Mouse (Mus musculus): ENCODE measurements around the gene Helt. TPM values are rescaled to one million over a fixed set of nuclear protein-coding genes. Genes with fewer than 3 reads are reported as not detected.

The Helt gene
- polyA plus RNA-seq, 1 experiment from 2014 or later, result 0.08 TPM

- ATAC-seq (ENCODE audit: low read depth), result no peak
These were observed 29.3 kb upstream of the Helt start for GRCm38 (mm10) chr8:46323672-46324191.

GRCm38 (mm10) chr8:46322833-46323232 lies 28.4 kb upstream of the Helt start:
- no peak overlapping the region for H3K4me3 ChIP-seq (replicated peaks)
- no peaks in the 10 kb centered on the region for H3K4me1 ChIP-seq (replicated peaks)
- no peaks in the 10 kb centered on the region for H3K27me3 ChIP-seq
- H3K4me2 ChIP-seq, result no peak overlapping the region
- ATAC-seq (ENCODE audit: low read depth), result no peak
- H3K36me3 ChIP-seq, result no peaks in the 10 kb centered on the region
- H3K27ac ChIP-seq, result no peak overlapping the region
- H3K9me3 ChIP-seq (replicated peaks), result no peaks in the 10 kb centered on the region
- WGBS (ENCODE audit: insufficient replicate concordance), result 60% methylated on average over 2 of the region's 2 CpGs
- H3K9ac ChIP-seq, result no peak overlapping the region
- DNase-seq, result no peak

More at GRCm38 (mm10) chr8:46323672-46324191, 29.3 kb upstream of the Helt start:
- Histone ChIP-seq H3K27ac (no peak overlapping the region), H3K27me3 (no peaks in the 10 kb centered on the region), H3K4me1 (replicated peaks) (no peaks in the 10 kb centered on the region), H3K4me3 (replicated peaks) (no peak overlapping the region), H3K9me3 (replicated peaks) (no peaks in the 10 kb centered on the region), H3K36me3 (no peaks in the 10 kb centered on the region), H3K9ac (no peak overlapping the region), H3K4me2 (no peak overlapping the region)
- 59% methylated on average over 5 of the region's 5 CpGs for WGBS (ENCODE audit: insufficient replicate concordance)
- no peak for DNase-seq

- whole genome bisulfite sequencing (ENCODE audit: insufficient replicate concordance), result 84% methylated on average over 4 of the region's 4 CpGs
- Histone ChIP-seq H3K36me3 (no peaks in the 10 kb centered on the region), H3K9ac (no peak overlapping the region), H3K9me3 (replicated peaks) (no peaks in the 10 kb centered on the region), H3K4me1 (replicated peaks) (no peaks in the 10 kb centered on the region), H3K27me3 (no peaks in the 10 kb centered on the region), H3K27ac (no peak overlapping the region), H3K4me2 (no peak overlapping the region), H3K4me3 (replicated peaks) (no peak overlapping the region)
- DNase-seq (no peak), ATAC-seq (ENCODE audit: low read depth) (no peak)
These were observed 27.9 kb upstream of the Helt start for GRCm38 (mm10) chr8:46322421-46322820.

GRCm38 (mm10) chr8:46318802-46319201 lies 24.3 kb upstream of the Helt start:
- H3K36me3 ChIP-seq, result no peaks in the 10 kb centered on the region
- WGBS (ENCODE audit: insufficient replicate concordance), result 70% methylated on average over 5 of the region's 5 CpGs
- H3K4me1 ChIP-seq (replicated peaks), result no peaks in the 10 kb centered on the region
- ATAC-seq (ENCODE audit: low read depth) (no peak), DNase-seq (no peak)
- H3K4me2 ChIP-seq, result no peak overlapping the region
- no peak overlapping the region for H3K4me3 ChIP-seq (replicated peaks)
- H3K27me3 ChIP-seq, result no peaks in the 10 kb centered on the region
- H3K27ac ChIP-seq, result no peak overlapping the region
- H3K9ac ChIP-seq, result no peak overlapping the region
- H3K9me3 ChIP-seq (replicated peaks), result no peaks in the 10 kb centered on the region

- no peak for DNase-seq
- no peak overlapping the region for H3K9ac ChIP-seq
- H3K4me3 ChIP-seq (replicated peaks), result no peak overlapping the region
- no peaks in the 10 kb centered on the region for H3K9me3 ChIP-seq (replicated peaks)
- H3K27ac ChIP-seq, result no peak overlapping the region
- no peak overlapping the region for H3K4me2 ChIP-seq
- no peaks in the 10 kb centered on the region for H3K36me3 ChIP-seq
- H3K27me3 ChIP-seq, result no peaks in the 10 kb centered on the region
- ATAC-seq (ENCODE audit: low read depth), result no peak
- WGBS (ENCODE audit: insufficient replicate concordance), result 75% methylated on average over 7 of the region's 7 CpGs
- H3K4me1 ChIP-seq (replicated peaks), result no peaks in the 10 kb centered on the region
These were observed 22.7 kb upstream of the Helt start for GRCm38 (mm10) chr8:46317161-46317560.

GRCm38 (mm10) chr8:46313798-46314197 lies 19.3 kb upstream of the Helt start:
- no peak overlapping the region for H3K4me2 ChIP-seq
- H3K9ac ChIP-seq, result no peak overlapping the region
- H3K27me3 ChIP-seq, result no peaks in the 10 kb centered on the region
- 64% methylated on average over 3 of the region's 3 CpGs for WGBS (ENCODE audit: insufficient replicate concordance)
- ATAC-seq (ENCODE audit: low read depth) (no peak), DNase-seq (no peak)
- no peak overlapping the region for H3K4me3 ChIP-seq (replicated peaks)
- H3K9me3 ChIP-seq (replicated peaks), result no peaks in the 10 kb centered on the region
- H3K36me3 ChIP-seq, result no peaks in the 10 kb centered on the region
- H3K4me1 ChIP-seq (replicated peaks), result 0 out of 2 replicates have a peak, but pooled peaks cover 4% of the 10 kb centered on the region
- no peak overlapping the region for H3K27ac ChIP-seq

- Histone ChIP-seq H3K9me3 (replicated peaks) (no peaks in the 10 kb centered on the region), H3K9ac (no peak overlapping the region), H3K36me3 (no peaks in the 10 kb centered on the region), H3K4me3 (replicated peaks) (no peak overlapping the region), H3K4me2 (no peak overlapping the region), H3K27ac (no peak overlapping the region), H3K27me3 (no peaks in the 10 kb centered on the region), H3K4me1 (replicated peaks) (peaks cover 14% of the 10 kb centered on the region)
- DNase-seq (peak; percentile 65), ATAC-seq (ENCODE audit: low read depth) (peak; percentile 78)
- WGBS (ENCODE audit: insufficient replicate concordance), result 6% methylated on average over 10 of the region's 10 CpGs
These were observed 16.7 kb upstream of the Helt start for GRCm38 (mm10) chr8:46311159-46311558.

GRCm38 (mm10) chr8:46308189-46308588 lies 13.7 kb upstream of the Helt start:
- ATAC-seq (ENCODE audit: low read depth) (no peak), DNase-seq (no peak)
- Histone ChIP-seq H3K27ac (no peak overlapping the region), H3K4me1 (replicated peaks) (peaks cover 14% of the 10 kb centered on the region), H3K9ac (no peak overlapping the region), H3K4me2 (no peak overlapping the region), H3K9me3 (replicated peaks) (no peaks in the 10 kb centered on the region), H3K4me3 (replicated peaks) (no peak overlapping the region), H3K36me3 (no peaks in the 10 kb centered on the region), H3K27me3 (no peaks in the 10 kb centered on the region)
- WGBS (ENCODE audit: insufficient replicate concordance), result 56% methylated on average over 2 of the region's 2 CpGs

- Histone ChIP-seq H3K27me3 (no peaks in the 10 kb centered on the region), H3K4me1 (replicated peaks) (peaks cover 9% of the 10 kb centered on the region), H3K36me3 (no peaks in the 10 kb centered on the region), H3K9me3 (replicated peaks) (no peaks in the 10 kb centered on the region), H3K27ac (no peak overlapping the region), H3K4me3 (replicated peaks) (no peak overlapping the region), H3K9ac (no peak overlapping the region), H3K4me2 (no peak overlapping the region)
- 3% methylated on average over 9 of the region's 9 CpGs for WGBS (ENCODE audit: insufficient replicate concordance)
- ATAC-seq (ENCODE audit: low read depth) (no peak), DNase-seq (peak; percentile 22)
These were observed 11.4 kb upstream of the Helt start for GRCm38 (mm10) chr8:46305733-46306349.

- peaks cover 5% of the 10 kb centered on the region for H3K4me1 ChIP-seq (replicated peaks)
- no peak overlapping the region for H3K4me3 ChIP-seq (replicated peaks)
- H3K27me3 ChIP-seq, result peaks cover 20% of the 10 kb centered on the region
- H3K36me3 ChIP-seq, result no peaks in the 10 kb centered on the region
- no peak overlapping the region for H3K27ac ChIP-seq
- H3K9ac ChIP-seq, result no peak overlapping the region
- no peak for ATAC-seq (ENCODE audit: low read depth)
- no peak for DNase-seq
- no peaks in the 10 kb centered on the region for H3K9me3 ChIP-seq (replicated peaks)
- 74% methylated on average over 9 of the region's 9 CpGs for WGBS (ENCODE audit: insufficient replicate concordance)
- no peak overlapping the region for H3K4me2 ChIP-seq
These were observed 7.7 kb upstream of the Helt start for GRCm38 (mm10) chr8:46302121-46302520.

- H3K9ac ChIP-seq, result no peak overlapping the region
- no peak overlapping the region for H3K4me3 ChIP-seq (replicated peaks)
- H3K36me3 ChIP-seq, result no peaks in the 10 kb centered on the region
- DNase-seq, result no peak
- H3K27ac ChIP-seq, result no peak overlapping the region
- H3K4me2 ChIP-seq, result no peak overlapping the region
- no peaks in the 10 kb centered on the region for H3K4me1 ChIP-seq (replicated peaks)
- 39% methylated on average over 7 of the region's 7 CpGs for WGBS (ENCODE audit: insufficient replicate concordance)
- no peak for ATAC-seq (ENCODE audit: low read depth)
- H3K27me3 ChIP-seq, result peaks cover 53% of the 10 kb centered on the region
- no peaks in the 10 kb centered on the region for H3K9me3 ChIP-seq (replicated peaks)
These were observed 4.4 kb upstream of the Helt start for GRCm38 (mm10) chr8:46298847-46299246.

- H3K4me1 ChIP-seq (replicated peaks), result no peaks in the 10 kb centered on the region
- H3K36me3 ChIP-seq, result no peaks in the 10 kb centered on the region
- H3K4me2 ChIP-seq, result no peak overlapping the region
- no peak overlapping the region for H3K9ac ChIP-seq
- H3K27ac ChIP-seq, result no peak overlapping the region
- DNase-seq (no peak), ATAC-seq (ENCODE audit: low read depth) (no peak)
- 3% methylated on average over 11 of the region's 11 CpGs for WGBS (ENCODE audit: insufficient replicate concordance)
- no peaks in the 10 kb centered on the region for H3K9me3 ChIP-seq (replicated peaks)
- peaks cover 76% of the 10 kb centered on the region for H3K27me3 ChIP-seq
- H3K4me3 ChIP-seq (replicated peaks), result no peak overlapping the region
These were observed 2.1 kb upstream of the Helt start for GRCm38 (mm10) chr8:46296551-46296950.

Measured in liver, embryonic 13.5 days (tissue).